Mouse (Mus musculus): Measurements from ENCODE around the gene P2ry13. TPM values are rescaled to one million over a fixed set of nuclear protein-coding genes. Genes with fewer than 3 reads are reported as not detected.
A peak's percentile ranks its signal among the peaks of the same experiment; 100 is the strongest.

Gene P2ry13
- polyA plus RNA-seq, 1 experiment from 2014 or later: 1.2 TPM

GRCm38 (mm10) chr3:59204719-59205503 is 5.8 kb downstream of the P2ry13 start:
- Histone ChIP-seq H3K4me1 (ENCODE audit: control insufficient read depth, insufficient read depth, low read length) (no peaks in the 10 kb centered on the region), H3K4me3 (ENCODE audit: low read depth, low read length) (no peak overlapping the region), H3K9me3 (ENCODE audit: control insufficient read depth, low read length) (no peaks in the 10 kb centered on the region), H3K36me3 (ENCODE audit: control insufficient read depth, insufficient read depth, low read length) (no peaks in the 10 kb centered on the region), H3K27me3 (ENCODE audit: control insufficient read depth, insufficient read depth, low read length) (no peaks in the 10 kb centered on the region), H3K9ac (ENCODE audit: low read length) (no peak overlapping the region), H3K27ac (ENCODE audit: low read depth, low read length) (no peak overlapping the region), H3K4me2 (no peak overlapping the region)
- ATAC-seq (ENCODE audit: low FRiP score) (no peak), DNase-seq (ENCODE audit: low spot score, missing footprints) (no peak)
- WGBS: 89% methylated on average over 11 of the region's 11 CpGs

GRCm38 (mm10) chr3:59203802-59204520 is 6.7 kb downstream of the P2ry13 start:
- Histone ChIP-seq H3K4me2 (no peak overlapping the region), H3K27me3 (ENCODE audit: control insufficient read depth, insufficient read depth, low read length) (no peaks in the 10 kb centered on the region), H3K27ac (ENCODE audit: low read depth, low read length) (no peak overlapping the region), H3K4me1 (ENCODE audit: control insufficient read depth, insufficient read depth, low read length) (no peaks in the 10 kb centered on the region), H3K9me3 (ENCODE audit: control insufficient read depth, low read length) (no peaks in the 10 kb centered on the region), H3K9ac (ENCODE audit: low read length) (no peak overlapping the region), H3K36me3 (ENCODE audit: control insufficient read depth, insufficient read depth, low read length) (no peaks in the 10 kb centered on the region), H3K4me3 (ENCODE audit: low read depth, low read length) (no peak overlapping the region)
- whole genome bisulfite sequencing: 81% methylated on average over 8 of the region's 8 CpGs
- DNase-seq (ENCODE audit: low spot score, missing footprints) (no peak), ATAC-seq (ENCODE audit: low FRiP score) (no peak)

- Histone ChIP-seq H3K4me2 (no peak overlapping the region), H3K36me3 (ENCODE audit: control insufficient read depth, insufficient read depth, low read length) (no peaks in the 10 kb centered on the region), H3K27me3 (ENCODE audit: control insufficient read depth, insufficient read depth, low read length) (no peaks in the 10 kb centered on the region), H3K4me1 (ENCODE audit: control insufficient read depth, insufficient read depth, low read length) (no peaks in the 10 kb centered on the region), H3K27ac (ENCODE audit: low read depth, low read length) (no peak overlapping the region), H3K9ac (ENCODE audit: low read length) (no peak overlapping the region), H3K9me3 (ENCODE audit: control insufficient read depth, low read length) (no peaks in the 10 kb centered on the region), H3K4me3 (ENCODE audit: low read depth, low read length) (no peak overlapping the region)
- 84% methylated on average over 4 of the region's 4 CpGs for WGBS
- ATAC-seq (ENCODE audit: low FRiP score) (no peak), DNase-seq (ENCODE audit: low spot score, missing footprints) (peak; percentile 64)
These were observed 13.2 kb downstream of the P2ry13 start for GRCm38 (mm10) chr3:59197329-59197948.

- 87% methylated on average over 7 of the region's 7 CpGs for WGBS
- Histone ChIP-seq H3K4me2 (no peak within 1 kb of the TSS), H3K9me3 (ENCODE audit: control insufficient read depth, low read length) (no peaks in the 10 kb centered on the region), H3K27ac (ENCODE audit: low read depth, low read length) (no peak within 1 kb of the TSS), H3K9ac (ENCODE audit: low read length) (no peak within 1 kb of the TSS), H3K4me1 (ENCODE audit: control insufficient read depth, insufficient read depth, low read length) (no peaks in the 10 kb centered on the region), H3K27me3 (ENCODE audit: control insufficient read depth, insufficient read depth, low read length) (no peaks in the 10 kb centered on the region), H3K4me3 (ENCODE audit: low read depth, low read length) (no peak within 1 kb of the TSS), H3K36me3 (ENCODE audit: control insufficient read depth, insufficient read depth, low read length) (no peaks in the 10 kb centered on the region)
- DNase-seq (ENCODE audit: low spot score, missing footprints) (peak; percentile 49), ATAC-seq (ENCODE audit: low FRiP score) (no peak)
These were observed 15.7 kb downstream of the P2ry13 start, which contains the start of gene Gpr87 for GRCm38 (mm10) chr3:59194938-59195337. Gene Gpr87, minus strand, starts transcription at chr3:59195104.

- ATAC-seq (ENCODE audit: low FRiP score): no peak
- WGBS: 92% methylated on average over 7 of the region's 7 CpGs
- Histone ChIP-seq H3K9ac (ENCODE audit: low read length) (no peak overlapping the region), H3K27me3 (ENCODE audit: control insufficient read depth, insufficient read depth, low read length) (no peaks in the 10 kb centered on the region), H3K27ac (ENCODE audit: low read depth, low read length) (no peak overlapping the region), H3K4me2 (no peak overlapping the region), H3K9me3 (ENCODE audit: control insufficient read depth, low read length) (no peaks in the 10 kb centered on the region), H3K36me3 (ENCODE audit: control insufficient read depth, insufficient read depth, low read length) (no peaks in the 10 kb centered on the region), H3K4me3 (ENCODE audit: low read depth, low read length) (no peak overlapping the region), H3K4me1 (ENCODE audit: control insufficient read depth, insufficient read depth, low read length) (no peaks in the 10 kb centered on the region)
- no peak for DNase-seq (ENCODE audit: low spot score, missing footprints)
These were observed 16.6 kb downstream of the P2ry13 start for GRCm38 (mm10) chr3:59194099-59194498.

- Histone ChIP-seq H3K36me3 (ENCODE audit: control insufficient read depth, insufficient read depth, low read length) (no peaks in the 10 kb centered on the region), H3K27ac (ENCODE audit: low read depth, low read length) (no peak overlapping the region), H3K4me2 (no peak overlapping the region), H3K9ac (ENCODE audit: low read length) (no peak overlapping the region), H3K4me1 (ENCODE audit: control insufficient read depth, insufficient read depth, low read length) (no peaks in the 10 kb centered on the region), H3K27me3 (ENCODE audit: control insufficient read depth, insufficient read depth, low read length) (no peaks in the 10 kb centered on the region), H3K9me3 (ENCODE audit: control insufficient read depth, low read length) (no peaks in the 10 kb centered on the region), H3K4me3 (ENCODE audit: low read depth, low read length) (no peak overlapping the region)
- 94% methylated on average over 6 of the region's 6 CpGs for WGBS
- ATAC-seq (ENCODE audit: low FRiP score) (no peak), DNase-seq (ENCODE audit: low spot score, missing footprints) (no peak)
These were observed 19.0 kb downstream of the P2ry13 start for GRCm38 (mm10) chr3:59191674-59192073.

- no peaks in the 10 kb centered on the region for H3K27me3 ChIP-seq (ENCODE audit: control insufficient read depth, insufficient read depth, low read length)
- DNase-seq (ENCODE audit: low spot score, missing footprints): peak; percentile 28
- no peak overlapping the region for H3K9ac ChIP-seq (ENCODE audit: low read length)
- no peaks in the 10 kb centered on the region for H3K9me3 ChIP-seq (ENCODE audit: control insufficient read depth, low read length)
- H3K4me3 ChIP-seq (ENCODE audit: low read depth, low read length): no peak overlapping the region
- H3K36me3 ChIP-seq (ENCODE audit: control insufficient read depth, insufficient read depth, low read length): no peaks in the 10 kb centered on the region
- WGBS: 85% methylated on average over 4 of the region's 4 CpGs
- no peak overlapping the region for H3K27ac ChIP-seq (ENCODE audit: low read depth, low read length)
- no peak overlapping the region for H3K4me2 ChIP-seq
- no peaks in the 10 kb centered on the region for H3K4me1 ChIP-seq (ENCODE audit: control insufficient read depth, insufficient read depth, low read length)
- ATAC-seq (ENCODE audit: low FRiP score): no peak
These were observed 23.3 kb downstream of the P2ry13 start for GRCm38 (mm10) chr3:59187336-59187735.

GRCm38 (mm10) chr3:59185662-59186061 is 25.0 kb downstream of the P2ry13 start:
- Histone ChIP-seq H3K27me3 (ENCODE audit: control insufficient read depth, insufficient read depth, low read length) (no peaks in the 10 kb centered on the region), H3K36me3 (ENCODE audit: control insufficient read depth, insufficient read depth, low read length) (no peaks in the 10 kb centered on the region), H3K9ac (ENCODE audit: low read length) (no peak overlapping the region), H3K9me3 (ENCODE audit: control insufficient read depth, low read length) (no peaks in the 10 kb centered on the region), H3K27ac (ENCODE audit: low read depth, low read length) (no peak overlapping the region), H3K4me2 (no peak overlapping the region), H3K4me1 (ENCODE audit: control insufficient read depth, insufficient read depth, low read length) (no peaks in the 10 kb centered on the region), H3K4me3 (ENCODE audit: low read depth, low read length) (no peak overlapping the region)
- DNase-seq (ENCODE audit: low spot score, missing footprints) (peak; percentile 67), ATAC-seq (ENCODE audit: low FRiP score) (no peak)
- WGBS: 91% methylated on average over 4 of the region's 4 CpGs

GRCm38 (mm10) chr3:59182129-59182528 is 28.6 kb downstream of the P2ry13 start:
- Histone ChIP-seq H3K9ac (ENCODE audit: low read length) (no peak overlapping the region), H3K36me3 (ENCODE audit: control insufficient read depth, insufficient read depth, low read length) (no peaks in the 10 kb centered on the region), H3K4me2 (no peak overlapping the region), H3K27ac (ENCODE audit: low read depth, low read length) (no peak overlapping the region), H3K27me3 (ENCODE audit: control insufficient read depth, insufficient read depth, low read length) (no peaks in the 10 kb centered on the region), H3K4me1 (ENCODE audit: control insufficient read depth, insufficient read depth, low read length) (no peaks in the 10 kb centered on the region), H3K9me3 (ENCODE audit: control insufficient read depth, low read length) (no peaks in the 10 kb centered on the region), H3K4me3 (ENCODE audit: low read depth, low read length) (no peak overlapping the region)
- peak; percentile 40; the same call in 1 of the 2 replicates for ATAC-seq (ENCODE audit: low FRiP score)
- no peak for DNase-seq (ENCODE audit: low spot score, missing footprints)
